Mouse (Mus musculus) lung, postnatal 25 days (tissue): ENCODE data around the gene H2-Oa.

Source experiments
- DNase-seq: peaks from one replicate; pipeline ENCODE4 v3.0.0; 2022; ENCODE audit warnings: low spot score

Gene H2-Oa

GRCm38 (mm10) chr17:34092197-34092875 is at the start of gene H2-Oa:
Gene H2-Oa (plus strand): TSS chr17:34092340.
- DNase-seq: no peak

- DNase-seq: no peak
Measured at GRCm38 (mm10) chr17:34045941-34046340, 46.2 kb upstream of the H2-Oa start.

GRCm38 (mm10) chr17:34047404-34048050 is 44.6 kb upstream of the H2-Oa start:
- DNase-seq: no peak

GRCm38 (mm10) chr17:34057224-34057623 is 34.9 kb upstream of the H2-Oa start:
- DNase-seq: no peak

- DNase-seq: no peak
Measured at GRCm38 (mm10) chr17:34068864-34069263, 23.3 kb upstream of the H2-Oa start.

GRCm38 (mm10) chr17:34072091-34072490 is 20.0 kb upstream of the H2-Oa start:
- no peak for DNase-seq

GRCm38 (mm10) chr17:34075271-34075670 is 16.9 kb upstream of the H2-Oa start:
- peak; percentile 79 for DNase-seq

GRCm38 (mm10) chr17:34077549-34077948 is 14.6 kb upstream of the H2-Oa start:
- peak; percentile 71 for DNase-seq

- no peak for DNase-seq
Measured at GRCm38 (mm10) chr17:34078148-34078547, 14.0 kb upstream of the H2-Oa start.

- no peak for DNase-seq
Measured at GRCm38 (mm10) chr17:34079002-34079401, 13.1 kb upstream of the H2-Oa start.

GRCm38 (mm10) chr17:34079621-34080020 is 12.5 kb upstream of the H2-Oa start:
- peak; percentile 71 for DNase-seq

- no peak for DNase-seq
Measured at GRCm38 (mm10) chr17:34083104-34083503, 9.0 kb upstream of the H2-Oa start.

GRCm38 (mm10) chr17:34087386-34087785 is 4.8 kb upstream of the H2-Oa start:
- no peak for DNase-seq

GRCm38 (mm10) chr17:34088124-34088523 is 4.0 kb upstream of the H2-Oa start:
- no peak for DNase-seq

- peak; percentile 24 for DNase-seq
Measured at GRCm38 (mm10) chr17:34090923-34091322, 1.2 kb upstream of the H2-Oa start.

GRCm38 (mm10) chr17:34093199-34093874 is 1.2 kb downstream of the H2-Oa start:
- no peak for DNase-seq

GRCm38 (mm10) chr17:34094283-34095035 is 2.3 kb downstream of the H2-Oa start:
- DNase-seq: no peak

- no peak for DNase-seq
Measured at GRCm38 (mm10) chr17:34096497-34097010, 4.4 kb downstream of the H2-Oa start.

GRCm38 (mm10) chr17:34097272-34097671 is 5.1 kb downstream of the H2-Oa start:
- DNase-seq: no peak

GRCm38 (mm10) chr17:34098709-34099479 is 6.8 kb downstream of the H2-Oa start:
- DNase-seq: no peak

- DNase-seq: no peak
Measured at GRCm38 (mm10) chr17:34099531-34099930, 7.4 kb downstream of the H2-Oa start.
